Mouse (Mus musculus) intestine, embryonic 16.5 days (tissue): ENCODE measurements around the gene Plxnc1. TPM values are rescaled to one million over a fixed set of nuclear protein-coding genes. Genes with fewer than 3 reads are reported as not detected.

ENCODE experiments used
- ATAC-seq: fragments of 200-750 bp; cut with Nextera tagmentation; 2 replicates; pipeline ENCODE4 v1.8.0; 2017; ENCODE audit warnings: moderate TSS enrichment, moderate library complexity
- H3K27ac ChIP-seq: fragments of 300-500 bp; sonication (generic); 2 replicates; pipeline ENCODE4 v1.5.1; 2014; ENCODE audit warnings: mild to moderate bottlenecking, low read length
- H3K27me3 ChIP-seq: fragments of 300-500 bp; sonication (generic); replicated peaks from 2 replicates; pipeline ENCODE4 v1.6.1; 2014; ENCODE audit warnings: low read length, control low read depth, mixed read lengths; ENCODE audit not compliant: control insufficient read depth, insufficient read depth
- H3K36me3 ChIP-seq: fragments of 300-500 bp; sonication (generic); 2 replicates; pipeline ENCODE4 v1.6.1; 2014; ENCODE audit warnings: low read length, control low read depth; ENCODE audit not compliant: control insufficient read depth, insufficient read depth
- H3K4me1 ChIP-seq: fragments of 300-500 bp; sonication (generic); 2 replicates; pipeline ENCODE4 v1.6.1; 2014; ENCODE audit warnings: low read length, control low read depth, mixed read lengths; ENCODE audit not compliant: control insufficient read depth, insufficient read depth
- H3K4me2 ChIP-seq: fragments of 300-500 bp; sonication (generic); 2 replicates; pipeline ENCODE4 v1.6.1; 2014; ENCODE audit warnings: low read depth, low read length, control low read depth
- H3K4me3 ChIP-seq: fragments of 300-500 bp; sonication (generic); 2 replicates; pipeline ENCODE4 v1.5.1; 2014; ENCODE audit warnings: mild to moderate bottlenecking, low read length
- H3K9ac ChIP-seq: fragments of 300-500 bp; sonication (generic); 2 replicates; pipeline ENCODE4 v1.6.1; 2014; ENCODE audit warnings: low read depth, low read length
- H3K9me3 ChIP-seq: fragments of 300-500 bp; sonication (generic); 2 replicates; pipeline ENCODE4 v1.6.1; 2016; ENCODE audit warnings: low read length, control low read depth; ENCODE audit not compliant: control insufficient read depth
- WGBS: fragments of 180-500 bp; shearing (Covaris S2); extraction: QIAGEN DNeasy Blood & Tissue Kit; methylation state at CpG from one replicate; pipeline ENCODE4 v1.1.7; 2014; 5-methylcytosine and 5-hydroxymethylcytosine counted together
- polyA plus RNA-seq: library from polyadenylated mRNA; unstranded; fragments of >200 nt; fragmentation: Nextera tagmentation; extraction: Ambion mirVana; gene quantifications from 2 replicates; pipeline ENCODE4 v1.2.1, GENCODE M21; 2015

The Plxnc1 gene
- polyA plus RNA-seq, 1 experiment from 2014 or later: 0.75 TPM

DNA sequence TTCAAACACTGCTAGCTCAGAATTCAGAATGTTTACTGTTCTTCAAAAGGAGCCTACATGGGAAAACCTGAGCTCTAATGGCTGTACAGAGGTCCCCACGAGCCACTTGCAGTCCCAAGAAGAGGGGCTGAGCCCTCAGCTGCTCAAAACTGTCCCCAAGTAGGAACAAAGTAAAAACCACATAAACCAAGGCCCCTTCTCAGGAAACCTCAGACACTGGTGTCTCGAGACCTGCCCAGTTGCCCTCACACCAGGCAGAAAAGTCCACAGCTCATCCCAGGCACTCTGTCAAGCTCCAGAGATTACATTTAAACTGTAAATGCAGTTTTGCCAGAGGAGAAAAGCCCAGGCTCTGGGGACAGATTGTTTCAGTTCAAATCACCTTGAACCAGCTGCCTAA is 26.6 kb downstream of the Plxnc1 start:
- no peaks in the 10 kb centered on the region for H3K9me3 ChIP-seq
- no peaks in the 10 kb centered on the region for H3K36me3 ChIP-seq
- no peaks in the 10 kb centered on the region for H3K27me3 ChIP-seq
- no peak overlapping the region for H3K4me3 ChIP-seq
- H3K9ac ChIP-seq: no peak overlapping the region
- no peak for ATAC-seq
- no peak overlapping the region for H3K4me2 ChIP-seq
- no peak overlapping the region for H3K27ac ChIP-seq
- 60% methylated on average over 2 of the region's 2 CpGs for WGBS
- H3K4me1 ChIP-seq: no peaks in the 10 kb centered on the region

DNA sequence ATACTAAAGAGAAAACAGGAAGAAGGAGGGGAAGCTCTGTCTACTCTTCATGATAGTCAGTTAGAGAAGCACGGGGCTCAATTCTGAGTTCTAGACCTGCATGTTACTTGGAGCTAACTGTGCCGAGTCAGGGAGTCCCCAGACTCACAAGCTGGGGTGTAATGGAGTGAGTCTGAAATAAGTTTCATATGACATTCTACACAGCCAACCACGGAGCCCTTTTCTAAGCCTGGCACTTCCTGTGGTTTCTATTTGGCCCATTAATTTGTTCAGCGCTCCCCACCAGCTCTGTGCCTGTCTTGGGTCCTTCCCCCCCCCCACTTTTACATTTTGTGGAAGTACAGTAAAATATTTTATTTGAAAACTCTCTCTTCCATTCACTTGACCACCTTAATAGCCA is 27.3 kb downstream of the Plxnc1 start:
- ATAC-seq: no peak
- H3K36me3 ChIP-seq: no peaks in the 10 kb centered on the region
- no peaks in the 10 kb centered on the region for H3K4me1 ChIP-seq
- H3K9ac ChIP-seq: no peak overlapping the region
- H3K27me3 ChIP-seq: no peaks in the 10 kb centered on the region
- H3K4me2 ChIP-seq: no peak overlapping the region
- 78% methylated on average over 4 of the region's 4 CpGs for WGBS
- no peak overlapping the region for H3K27ac ChIP-seq
- H3K9me3 ChIP-seq: no peaks in the 10 kb centered on the region
- no peak overlapping the region for H3K4me3 ChIP-seq

DNA sequence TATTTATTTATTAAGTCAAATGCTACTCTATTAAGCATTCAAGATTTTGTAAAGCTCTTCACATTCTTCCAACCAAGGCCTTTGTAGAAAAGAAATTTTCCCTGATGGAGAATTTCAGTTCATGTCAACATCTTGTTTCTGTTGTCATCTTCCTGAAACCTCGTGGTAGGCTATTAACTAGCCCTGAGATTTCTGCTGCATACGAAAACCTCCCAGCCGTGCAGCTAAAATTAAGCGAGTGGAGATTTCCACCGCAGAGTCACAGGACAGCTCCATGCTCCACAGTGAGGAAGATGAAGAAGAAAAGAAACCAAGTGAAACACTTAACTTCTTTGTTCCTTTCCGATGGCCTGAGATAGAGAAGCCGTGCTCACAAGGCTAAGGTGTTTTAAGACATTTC is 28.0 kb downstream of the Plxnc1 start:
- H3K9me3 ChIP-seq: no peaks in the 10 kb centered on the region
- H3K4me3 ChIP-seq: no peak overlapping the region
- H3K4me1 ChIP-seq: no peaks in the 10 kb centered on the region
- no peak overlapping the region for H3K9ac ChIP-seq
- no peaks in the 10 kb centered on the region for H3K27me3 ChIP-seq
- WGBS: 89% methylated on average over 7 of the region's 7 CpGs
- H3K4me2 ChIP-seq: no peak overlapping the region
- H3K27ac ChIP-seq: no peak overlapping the region
- no peak for ATAC-seq
- H3K36me3 ChIP-seq: no peaks in the 10 kb centered on the region

DNA sequence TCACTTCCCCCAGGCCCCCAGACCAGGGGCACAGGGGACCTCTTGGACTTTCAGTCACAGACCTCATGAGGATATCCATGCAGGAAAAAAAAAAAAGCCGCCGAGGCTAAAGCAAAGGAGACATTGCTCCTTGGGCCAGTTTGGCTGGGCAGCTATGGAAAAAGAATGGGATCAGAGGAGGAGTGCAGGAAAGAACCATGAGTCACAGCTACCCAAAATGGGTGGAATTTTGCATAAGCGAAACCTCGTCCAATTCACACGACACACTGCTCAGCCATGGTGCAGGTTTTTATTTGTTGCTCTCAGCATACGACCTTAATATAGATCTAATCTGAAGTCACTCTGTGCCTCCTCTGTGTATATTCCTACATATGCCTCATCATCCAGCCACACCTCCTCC is 28.9 kb downstream of the Plxnc1 start:
- WGBS: 91% methylated on average over 6 of the region's 6 CpGs
- Histone ChIP-seq H3K4me2 (no peak overlapping the region), H3K36me3 (no peaks in the 10 kb centered on the region), H3K9ac (no peak overlapping the region), H3K27me3 (no peaks in the 10 kb centered on the region), H3K27ac (no peak overlapping the region), H3K9me3 (no peaks in the 10 kb centered on the region), H3K4me1 (no peaks in the 10 kb centered on the region), H3K4me3 (no peak overlapping the region)
- ATAC-seq: no peak

DNA sequence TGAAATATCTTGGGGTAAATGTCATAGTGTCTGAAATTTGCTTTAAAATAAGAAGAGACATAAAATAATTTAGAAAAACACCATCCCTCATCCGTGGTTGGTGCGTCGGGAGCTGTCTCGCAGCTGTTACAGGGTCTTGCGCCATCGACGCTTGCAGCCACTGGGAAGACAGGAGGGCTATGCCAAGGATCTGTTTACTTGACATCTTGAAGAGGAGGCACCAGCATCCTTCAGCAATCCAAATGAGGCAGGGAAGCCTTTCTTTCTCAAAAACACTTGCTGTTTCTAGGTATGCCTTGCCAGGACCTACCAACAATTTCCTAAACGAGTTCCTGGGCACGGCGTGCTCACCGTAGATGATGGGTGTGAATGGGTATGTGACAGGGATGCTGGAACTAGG is 30.6 kb downstream of the Plxnc1 start:
- no peak for ATAC-seq
- H3K9me3 ChIP-seq: no peaks in the 10 kb centered on the region
- H3K27ac ChIP-seq: no peak overlapping the region
- no peaks in the 10 kb centered on the region for H3K36me3 ChIP-seq
- no peak overlapping the region for H3K4me3 ChIP-seq
- H3K4me1 ChIP-seq: no peaks in the 10 kb centered on the region
- H3K27me3 ChIP-seq: no peaks in the 10 kb centered on the region
- no peak overlapping the region for H3K4me2 ChIP-seq
- no peak overlapping the region for H3K9ac ChIP-seq
- 79% methylated on average over 11 of the region's 11 CpGs for WGBS

DNA sequence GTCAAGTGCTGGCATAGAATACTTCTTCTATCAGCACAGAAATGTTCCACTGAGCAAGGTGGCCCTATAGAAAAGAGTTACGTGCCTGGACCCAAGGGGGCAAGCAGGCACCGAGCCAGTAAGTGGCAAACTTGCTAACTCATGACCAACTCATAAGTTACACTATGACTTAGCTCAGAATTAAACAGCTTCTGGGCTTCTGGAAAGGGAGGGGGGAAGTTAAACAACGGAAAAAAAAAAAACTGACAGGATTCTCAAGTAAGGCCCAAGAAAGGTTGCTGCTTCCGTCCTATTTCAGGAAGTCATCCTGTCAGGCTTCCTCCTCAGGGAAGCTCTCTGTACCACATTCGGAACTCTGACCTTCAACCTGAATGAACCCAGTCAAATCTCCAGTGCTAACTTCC is 31.3 kb downstream of the Plxnc1 start:
- no peak for ATAC-seq
- Histone ChIP-seq H3K4me2 (no peak overlapping the region), H3K9ac (no peak overlapping the region), H3K27me3 (no peaks in the 10 kb centered on the region), H3K27ac (no peak overlapping the region), H3K4me1 (no peaks in the 10 kb centered on the region), H3K4me3 (no peak overlapping the region), H3K36me3 (no peaks in the 10 kb centered on the region), H3K9me3 (no peaks in the 10 kb centered on the region)
- WGBS: 66% methylated on average over 5 of the region's 5 CpGs

DNA sequence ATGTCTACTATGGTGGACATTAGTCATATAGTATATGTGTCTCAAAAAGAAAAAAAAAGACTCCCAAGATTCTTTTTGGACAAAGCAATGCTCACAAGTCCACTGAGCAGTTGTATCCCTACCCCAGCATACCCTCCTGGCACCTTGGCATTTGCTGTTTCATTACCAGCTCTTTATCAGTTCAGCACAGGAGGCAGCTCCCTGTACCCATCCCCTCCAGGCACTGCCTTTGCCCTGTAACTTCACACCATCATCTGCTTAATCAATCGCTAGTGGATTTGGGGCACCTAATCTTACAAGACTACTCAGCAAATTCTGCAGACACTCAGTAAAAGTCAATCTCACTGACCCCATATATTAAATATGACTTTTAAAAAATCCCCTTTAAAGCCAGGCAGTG is 32.1 kb downstream of the Plxnc1 start:
- Histone ChIP-seq H3K4me1 (no peaks in the 10 kb centered on the region), H3K9me3 (no peaks in the 10 kb centered on the region), H3K27ac (no peak overlapping the region), H3K4me2 (no peak overlapping the region), H3K4me3 (no peak overlapping the region), H3K27me3 (no peaks in the 10 kb centered on the region), H3K9ac (no peak overlapping the region), H3K36me3 (no peaks in the 10 kb centered on the region)
- ATAC-seq: peak; percentile 66
- WGBS: 96% methylated on average over 1 of the region's 1 CpGs

DNA sequence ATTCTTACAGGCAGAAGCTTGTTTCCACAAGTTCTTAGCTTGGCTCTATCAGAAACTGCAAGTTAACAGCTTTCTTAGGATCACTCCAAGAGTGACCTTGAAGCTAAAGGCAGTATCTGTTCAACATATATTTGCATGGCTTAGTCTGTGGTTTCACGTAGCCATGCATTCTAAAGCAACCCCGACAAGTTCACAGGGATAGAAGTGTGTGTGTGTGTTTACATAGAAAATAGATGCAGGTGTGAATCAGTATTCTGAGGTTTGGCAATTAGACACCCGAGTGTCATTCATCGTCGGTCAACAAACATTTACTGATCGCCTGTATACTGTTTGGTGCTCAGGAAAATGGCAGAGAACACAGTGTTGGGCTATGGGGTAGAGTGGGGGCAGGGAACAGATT is 33.5 kb downstream of the Plxnc1 start:
- 87% methylated on average over 6 of the region's 6 CpGs for WGBS
- Histone ChIP-seq H3K27me3 (no peaks in the 10 kb centered on the region), H3K9ac (no peak overlapping the region), H3K9me3 (no peaks in the 10 kb centered on the region), H3K4me3 (no peak overlapping the region), H3K4me2 (no peak overlapping the region), H3K36me3 (no peaks in the 10 kb centered on the region), H3K27ac (no peak overlapping the region), H3K4me1 (no peaks in the 10 kb centered on the region)
- ATAC-seq: no peak

DNA sequence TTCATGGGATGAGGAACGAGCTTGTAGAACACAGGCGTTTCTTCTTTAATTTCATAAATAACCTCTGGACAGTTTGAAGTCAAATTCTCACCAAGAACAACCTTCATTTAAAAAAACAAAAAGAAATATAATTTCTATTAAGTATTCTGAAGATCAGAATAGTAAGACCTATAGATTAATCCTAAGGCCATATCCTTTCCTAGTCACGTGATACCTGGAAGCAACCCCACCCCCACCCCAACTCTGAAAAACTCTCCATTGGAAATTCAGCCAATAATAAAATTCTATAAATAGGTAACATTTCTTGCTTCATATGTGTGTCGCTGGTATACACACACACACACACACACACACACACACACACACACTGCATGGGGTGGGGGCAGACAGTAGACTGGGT is 34.1 kb downstream of the Plxnc1 start:
- 92% methylated on average over 4 of the region's 4 CpGs for WGBS
- H3K4me3 ChIP-seq: no peak overlapping the region
- ATAC-seq: no peak
- no peaks in the 10 kb centered on the region for H3K36me3 ChIP-seq
- no peaks in the 10 kb centered on the region for H3K4me1 ChIP-seq
- H3K27me3 ChIP-seq: no peaks in the 10 kb centered on the region
- H3K27ac ChIP-seq: no peak overlapping the region
- H3K9me3 ChIP-seq: no peaks in the 10 kb centered on the region
- H3K9ac ChIP-seq: no peak overlapping the region
- no peak overlapping the region for H3K4me2 ChIP-seq

DNA sequence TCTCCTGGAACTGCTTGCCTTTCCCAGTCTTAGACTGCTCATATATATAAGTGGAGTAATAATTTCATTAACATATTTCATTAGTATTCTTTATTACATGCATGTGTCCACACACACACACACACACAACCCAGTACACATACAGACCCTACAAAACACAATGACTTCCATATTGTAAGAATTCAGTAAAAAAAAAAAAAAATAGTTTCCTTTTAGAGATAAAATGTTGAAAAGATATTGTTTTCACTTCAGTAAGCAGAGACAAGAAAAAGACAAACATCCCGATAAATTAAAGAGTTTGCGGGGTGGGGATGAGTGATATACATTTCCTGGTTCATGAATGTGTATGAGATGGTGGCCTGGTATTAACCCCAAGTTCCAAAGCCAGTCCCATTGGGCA is 34.8 kb downstream of the Plxnc1 start:
- Histone ChIP-seq H3K9ac (no peak overlapping the region), H3K27ac (no peak overlapping the region), H3K4me1 (no peaks in the 10 kb centered on the region), H3K9me3 (no peaks in the 10 kb centered on the region), H3K36me3 (no peaks in the 10 kb centered on the region), H3K4me2 (no peak overlapping the region), H3K4me3 (no peak overlapping the region), H3K27me3 (no peaks in the 10 kb centered on the region)
- no peak for ATAC-seq
- WGBS: 92% methylated on average over 2 of the region's 2 CpGs
